Mouse (Mus musculus): ENCODE data around the gene Elf3. TPM values are rescaled to one million over a fixed set of nuclear protein-coding genes. Genes with fewer than 3 reads are reported as not detected.
"Not testable (repeated sequence)": the region's sequence is repeated elsewhere in the genome, so short reads cannot be mapped to it uniquely, and the experiment has no call there.

The Elf3 gene
- total RNA-seq, 4 experiments from 2014 or later = 0.20 to 1.2 (median 0.58) TPM

GRCm38 (mm10) chr1:135237131-135237851, 21.1 kb downstream of the Elf3 start:
- DNase-seq (ENCODE audit: low spot score in 2 of 2) = no peak

- DNase-seq (ENCODE audit: low spot score in 2 of 2) = no peak
These were observed 23.6 kb downstream of the Elf3 start for GRCm38 (mm10) chr1:135234771-135235170.

GRCm38 (mm10) chr1:135233961-135234360, 24.4 kb downstream of the Elf3 start:
- no peak for DNase-seq (ENCODE audit: low spot score in 2 of 2)

- not testable (repeated sequence) for DNase-seq (ENCODE audit: low spot score in 2 of 2)
These were observed 26.5 kb downstream of the Elf3 start for GRCm38 (mm10) chr1:135231878-135232277.

- DNase-seq (ENCODE audit: low spot score in 2 of 2) = no peak
These were observed 30.9 kb downstream of the Elf3 start for GRCm38 (mm10) chr1:135227339-135227950.

- no peak for DNase-seq (ENCODE audit: low spot score in 2 of 2)
These were observed 33.3 kb downstream of the Elf3 start for GRCm38 (mm10) chr1:135224981-135225604.

GRCm38 (mm10) chr1:135224147-135224546, 34.2 kb downstream of the Elf3 start:
- DNase-seq (ENCODE audit: low spot score in 2 of 2) = no peak

- DNase-seq (ENCODE audit: low spot score in 2 of 2) = no peak
These were observed 40.6 kb downstream of the Elf3 start for GRCm38 (mm10) chr1:135217607-135218233.

- no peak for DNase-seq (ENCODE audit: low spot score in 2 of 2)
These were observed 44.4 kb downstream of the Elf3 start for GRCm38 (mm10) chr1:135213772-135214640.

- no peak for DNase-seq (ENCODE audit: low spot score in 2 of 2)
These were observed 47.9 kb downstream of the Elf3 start for GRCm38 (mm10) chr1:135210421-135210820.

GRCm38 (mm10) chr1:135208716-135209115, 49.7 kb downstream of the Elf3 start:
- DNase-seq (ENCODE audit: low spot score in 2 of 2) = no peak

- DNase-seq (ENCODE audit: low spot score in 2 of 2) = no peak
These were observed 51.6 kb downstream of the Elf3 start for GRCm38 (mm10) chr1:135206586-135207339.

- DNase-seq (ENCODE audit: low spot score in 2 of 2) = no peak
These were observed 53.1 kb downstream of the Elf3 start for GRCm38 (mm10) chr1:135205257-135205656.

- no peak for DNase-seq (ENCODE audit: low spot score in 2 of 2)
These were observed 53.9 kb downstream of the Elf3 start for GRCm38 (mm10) chr1:135204196-135205126.

Other genes with a start within 250 kb of the Elf3 start
- gene Lgr6, start 153.3 kb downstream of the Elf3 start, total RNA-seq (2022) = under 1 TPM; 0.11 to 0.19 (median 0.17) TPM
- gene Ptpn7, start 125.9 kb downstream of the Elf3 start, total RNA-seq (2022) = under 1 TPM; 0.12 to 0.22 (median 0.15) TPM
- gene Arl8a, start 111.7 kb downstream of the Elf3 start, total RNA-seq (2022) = 10 to 100 TPM; 16.6 to 19.3 (median 18.0) TPM
- gene Gpr37l1, start 90.9 kb downstream of the Elf3 start, total RNA-seq (2022) = under 1 TPM; 0.15 to 0.36 (median 0.27) TPM
- gene Rnpep, start 25.5 kb upstream of the Elf3 start, total RNA-seq (2022) = 10 to 100 TPM; 12.6 to 15.4 (median 13.5) TPM
- gene Timm17a, start 55.2 kb upstream of the Elf3 start, total RNA-seq (2022) = 100 to 1,000 TPM; 246 to 345 (median 298) TPM
- gene Lmod1, start 66.2 kb upstream of the Elf3 start, total RNA-seq (2022) = 1 to 10 TPM; 2.9 to 4.8 (median 3.5) TPM
- gene Shisa4, start 116.7 kb upstream of the Elf3 start, total RNA-seq (2022) = 100 to 1,000 TPM; 128 to 167 (median 156) TPM
- 10 to 100 TPM; 18.0 to 32.4 (median 26.0) TPM for gene Ipo9, start 171.9 kb upstream of the Elf3 start, total RNA-seq (2022)